22 mouse cellular contexts compared by ENCODE assay signal in the genomic region with DNA sequence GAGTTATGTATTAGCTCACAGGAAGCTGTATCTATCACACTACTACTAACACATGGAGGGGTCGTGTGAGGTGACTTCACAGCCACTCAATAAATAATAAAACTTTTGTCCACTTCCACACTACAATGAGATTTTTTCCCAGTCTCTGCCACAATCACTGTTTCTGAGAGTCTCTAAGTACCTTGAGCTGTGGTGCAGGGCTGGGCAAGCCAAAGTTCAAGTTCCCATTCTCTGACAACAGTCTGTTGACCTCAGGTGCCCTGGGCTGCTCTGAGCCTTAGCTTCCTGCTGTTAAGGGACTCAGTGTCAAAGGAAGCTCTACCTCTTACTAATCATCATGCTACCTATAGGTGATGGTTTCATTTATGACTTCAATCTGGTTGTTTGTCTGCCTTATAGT. TPM values are rescaled to one million over a fixed set of nuclear protein-coding genes. Genes with fewer than 3 reads are reported as not detected.
DNase-seq lines count a peak whose midpoint lies in the region; ATAC-seq and TF ChIP-seq lines count a peak whose summit lies in the region.
"Had no signal": no experiment of that assay in that cellular context is flagged by ENCODE, and none has a peak within 500 bp of the region (broad histone marks: within the 10 kb centered on the region; RNA-seq: fewer than 3 reads in every experiment).

No protein-coding gene starts in this region.

- no peak overlapping the region for H3K27ac ChIP-seq in forebrain, postnatal 0 days (ENCODE audit: low read depth, low read length)
- H3K27ac ChIP-seq in forebrain, embryonic 12.5 days = no peak overlapping the region
- H3K27ac ChIP-seq in cortical plate, adult 2 months (ENCODE audit: insufficient read depth, low read length) = no peak overlapping the region
- no peak overlapping the region for H3K27ac ChIP-seq in intestine, embryonic 16.5 days (ENCODE audit: low read length)
- H3K27ac ChIP-seq: forebrain, embryonic 10.5 days; heart, embryonic 13.5 days; liver, embryonic 12.5 days; stomach, postnatal 0 days had no signal

- H3K9ac ChIP-seq in forebrain, postnatal 0 days = no peak overlapping the region
- no peak overlapping the region for H3K9ac ChIP-seq in forebrain, embryonic 12.5 days
- no peak overlapping the region for H3K9ac ChIP-seq in intestine, embryonic 16.5 days (ENCODE audit: low read depth, low read length)
- H3K9ac ChIP-seq: heart, embryonic 13.5 days; liver, embryonic 12.5 days had no signal

- 0 out of 2 replicates have a peak overlapping the region, but pooled peaks have one; percentile 64 for H3K4me3 ChIP-seq in forebrain, postnatal 0 days (ENCODE audit: low read depth, low read length)
- no peak overlapping the region for H3K4me3 ChIP-seq in forebrain, embryonic 12.5 days (replicated peaks)
- H3K4me3 ChIP-seq in cortical plate, adult 2 months (ENCODE audit: insufficient read depth, low read length) = peak overlapping the region; percentile 88
- no peak overlapping the region for H3K4me3 ChIP-seq in intestine, embryonic 16.5 days (ENCODE audit: low read length)
- H3K4me3 ChIP-seq: forebrain, embryonic 10.5 days; heart, embryonic 13.5 days; liver, embryonic 12.5 days; myocyte had no signal

- 80% methylated on average over 1 of the region's 1 CpGs for WGBS in forebrain, postnatal 0 days
- 65% methylated on average over 1 of the region's 1 CpGs for WGBS in forebrain, embryonic 12.5 days
- WGBS in intestine, embryonic 16.5 days = 53% methylated on average over 1 of the region's 1 CpGs

- H3K9me3 ChIP-seq in forebrain, postnatal 0 days (ENCODE audit: low read length) = no peaks in the 10 kb centered on the region
- no peaks in the 10 kb centered on the region for H3K9me3 ChIP-seq in forebrain, embryonic 12.5 days
- H3K9me3 ChIP-seq in intestine, embryonic 16.5 days (ENCODE audit: control insufficient read depth, low read length) = no peaks in the 10 kb centered on the region
- H3K9me3 ChIP-seq: forebrain, embryonic 10.5 days; heart, embryonic 13.5 days; liver, embryonic 12.5 days had no signal

- TF ChIP-seq POLR2A in cortical plate, adult 2 months (IDR thresholded peaks at IDR 0.05; ENCODE audit: extremely low read depth, insufficient read depth, low read length) = no peak

- ATAC-seq in forebrain, postnatal 0 days = no peak
- no peak for ATAC-seq in forebrain, embryonic 12.5 days (ENCODE audit: low FRiP score)
- 0 out of 2 replicates have a peak, but pooled peaks have one; percentile 69 for ATAC-seq in intestine, embryonic 16.5 days
- ATAC-seq: liver, embryonic 12.5 days had no signal

- DNase-seq in forebrain, postnatal 0 days = no peak
- peak; percentile 1 for DNase-seq in kidney, postnatal 14 days
- no peak for DNase-seq in kidney, adult 11 months
- no peak for DNase-seq in layer of hippocampus, adult 18-20 months (ENCODE audit: low spot score in 2 of 2)
- DNase-seq in gastrocnemius, adult 18-20 months (ENCODE audit: low spot score) = no peak
- DNase-seq: adrenal gland, postnatal 14 days; cerebellum, postnatal 36 days; gastrocnemius, postnatal 10 days; lung, adult 2 months; lung, postnatal 36 days; retina, postnatal 1 day; thymus, postnatal 25 days had no signal

- H3K27me3 ChIP-seq in forebrain, postnatal 0 days (ENCODE audit: insufficient read depth, low read length) = peaks cover 3% of the 10 kb centered on the region
- peaks cover 45% of the 10 kb centered on the region for H3K27me3 ChIP-seq in forebrain, embryonic 12.5 days
- H3K27me3 ChIP-seq in intestine, embryonic 16.5 days (replicated peaks; ENCODE audit: control insufficient read depth, insufficient read depth, low read length) = peaks cover 38% of the 10 kb centered on the region

- H3K36me3 ChIP-seq in forebrain, postnatal 0 days (ENCODE audit: insufficient read depth) = no peaks in the 10 kb centered on the region
- H3K36me3 ChIP-seq in forebrain, embryonic 12.5 days (replicated peaks) = no peaks in the 10 kb centered on the region
- H3K36me3 ChIP-seq in intestine, embryonic 16.5 days (ENCODE audit: control insufficient read depth, insufficient read depth, low read length) = no peaks in the 10 kb centered on the region
- H3K36me3 ChIP-seq: forebrain, embryonic 10.5 days; G1E; heart, embryonic 13.5 days; liver, embryonic 12.5 days had no signal

- TF ChIP-seq CTCF in forebrain, postnatal 0 days (IDR thresholded peaks at IDR 0.05; ENCODE audit: low read depth) = no peak
- no peak for TF ChIP-seq CTCF in cortical plate, adult 2 months (IDR thresholded peaks at IDR 0.05; ENCODE audit: extremely low read depth, insufficient read depth, low read length)

- H3K4me2 ChIP-seq in forebrain, postnatal 0 days (ENCODE audit: low read depth) = peak overlapping the region; percentile 84; the same call in 1 of the 2 replicates
- no peak overlapping the region for H3K4me2 ChIP-seq in forebrain, embryonic 12.5 days
- no peak overlapping the region for H3K4me2 ChIP-seq in intestine, embryonic 16.5 days (ENCODE audit: low read depth, low read length)
- H3K4me2 ChIP-seq: heart, embryonic 13.5 days; liver, embryonic 12.5 days had no signal

- H3K4me1 ChIP-seq in forebrain, postnatal 0 days (ENCODE audit: insufficient read depth) = no peaks in the 10 kb centered on the region; the same call in 1 of the 2 replicates
- peaks cover 14% of the 10 kb centered on the region for H3K4me1 ChIP-seq in forebrain, embryonic 12.5 days
- H3K4me1 ChIP-seq in cortical plate, adult 2 months (ENCODE audit: control insufficient read depth, insufficient read depth, low read length) = no peaks in the 10 kb centered on the region
- H3K4me1 ChIP-seq in intestine, embryonic 16.5 days (ENCODE audit: control insufficient read depth, insufficient read depth, low read length) = peaks cover 7% of the 10 kb centered on the region
- H3K4me1 ChIP-seq: liver, embryonic 12.5 days had no signal

RNA-seq across cellular contexts. Expression of gene Trhde, which starts 3.3 kb away (rescaled TPM):
- 10.9 and 15.5 TPM in 2 replicates for total RNA-seq in forebrain, postnatal 0 days (2014; rRNA removed)
- 1.4 and 3.1 TPM in 2 replicates for polyA plus RNA-seq in forebrain, postnatal 0 days (2015; fragmentation: Nextera tagmentation; extraction: Ambion mirVana)
- polyA plus RNA-seq in forebrain, embryonic 12.5 days (2016; fragmentation: Nextera tagmentation; extraction: Ambion mirVana) = 0.96 and 1.6 TPM in 2 replicates
- polyA plus RNA-seq in cortical plate, adult 2 months (2012; rRNA removed) = 15.3 and 18.2 TPM in 2 replicates
- polyA plus RNA-seq in intestine, embryonic 16.5 days (2015; fragmentation: Nextera tagmentation; extraction: Ambion mirVana) = 0.27 and 0.32 TPM in 2 replicates
- 10 to 100 TPM; 25.8 to 28.7 TPM for total RNA-seq in layer of hippocampus, adult 18-20 months (2021)
- total RNA-seq in gastrocnemius, adult 18-20 months (2021) = under 1 TPM; 0.28 to 0.37 TPM
- total RNA-seq: megakaryocyte-erythroid progenitor cell, adult 5-6 weeks had no signal
- polyA plus RNA-seq: G1E; heart, embryonic 13.5 days; liver, embryonic 12.5 days; lung, adult 2 months had no signal

Comparison
In these comparisons a context has a peak if more than half of its experiments do, and no peak if none do; other contexts are left out.
1. H3K4me3 ChIP-seq: peak in forebrain, postnatal 0 days (single experiment) and cortical plate, adult 2 months (single experiment); none in forebrain, embryonic 12.5 days (single experiment) and intestine, embryonic 16.5 days (single experiment).